Mouse (Mus musculus): Measurements from ENCODE around the gene S1pr4. TPM values are rescaled to one million over a fixed set of nuclear protein-coding genes. Genes with fewer than 3 reads are reported as not detected.

The S1pr4 gene
- polyA plus RNA-seq, 1 experiment from 2014 or later: 2.1 TPM

- H3K27me3 ChIP-seq (ENCODE audit: control insufficient read depth, insufficient read depth, low read length): peaks cover 81% of the 10 kb centered on the region
- WGBS: 80% methylated on average over 8 of the region's 8 CpGs
- no peak overlapping the region for H3K4me3 ChIP-seq (ENCODE audit: low read length)
- H3K36me3 ChIP-seq (ENCODE audit: control insufficient read depth, insufficient read depth): no peaks in the 10 kb centered on the region
- ATAC-seq (replicated peaks; ENCODE audit: extremely low read depth, insufficient read depth, low FRiP score): no peak
- no peak overlapping the region for H3K27ac ChIP-seq (ENCODE audit: low read length)
- peaks cover 1% of the 10 kb centered on the region; the same call in 1 of the 2 replicates for H3K4me1 ChIP-seq (ENCODE audit: control insufficient read depth, insufficient read depth, low read length)
- H3K4me2 ChIP-seq (ENCODE audit: low read depth, low read length): no peak overlapping the region
- H3K9ac ChIP-seq (ENCODE audit: low read length): no peak overlapping the region
- no peaks in the 10 kb centered on the region for H3K9me3 ChIP-seq (replicated peaks; ENCODE audit: control insufficient read depth, low read length)
Measured at GRCm38 (mm10) chr10:81457624-81458023, 42.3 kb downstream of the S1pr4 start.

DNA sequence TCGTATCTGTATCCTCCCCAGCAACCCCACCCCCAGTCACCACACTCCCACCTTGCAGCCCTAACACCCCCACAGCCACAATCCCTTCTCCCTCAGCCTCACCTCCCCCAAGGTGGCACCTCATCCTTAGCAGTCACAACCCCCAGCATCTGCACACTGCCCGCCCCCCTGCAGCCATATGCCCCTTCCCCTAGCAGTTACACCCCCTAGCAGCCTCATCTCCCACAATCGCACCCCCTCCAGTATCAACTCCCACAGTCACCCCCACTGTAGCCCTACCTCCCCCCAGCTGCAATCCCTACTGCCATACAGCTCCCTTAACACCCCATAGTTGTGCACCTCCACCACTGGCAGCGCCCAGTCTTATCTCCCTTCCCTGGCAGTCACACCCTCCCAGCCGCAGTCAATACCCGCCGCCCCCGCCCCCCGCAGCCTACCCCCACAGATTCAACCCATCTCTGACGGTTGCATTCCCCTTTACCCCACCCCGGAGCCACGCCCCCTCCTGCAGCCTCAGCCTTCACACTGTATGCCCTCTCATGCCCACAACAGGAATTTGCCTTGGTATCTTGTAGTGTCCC is 42.9 kb downstream of the S1pr4 start:
- Histone ChIP-seq H3K4me2 (ENCODE audit: low read depth, low read length) (no peak overlapping the region), H3K4me1 (ENCODE audit: control insufficient read depth, insufficient read depth, low read length) (peaks cover 3% of the 10 kb centered on the region; the same call in 1 of the 2 replicates), H3K9ac (ENCODE audit: low read length) (no peak overlapping the region), H3K27me3 (ENCODE audit: control insufficient read depth, insufficient read depth, low read length) (peaks cover 81% of the 10 kb centered on the region), H3K9me3 (replicated peaks; ENCODE audit: control insufficient read depth, low read length) (no peaks in the 10 kb centered on the region), H3K4me3 (ENCODE audit: low read length) (no peak overlapping the region), H3K36me3 (ENCODE audit: control insufficient read depth, insufficient read depth) (no peaks in the 10 kb centered on the region), H3K27ac (ENCODE audit: low read length) (no peak overlapping the region)
- whole genome bisulfite sequencing: 41% methylated on average over 12 of the region's 12 CpGs
- ATAC-seq (replicated peaks; ENCODE audit: extremely low read depth, insufficient read depth, low FRiP score): no peak

GRCm38 (mm10) chr10:81455181-81455895 is 44.6 kb downstream of the S1pr4 start, which contains the start of gene Nfic:
Gene Nfic (minus strand): TSS chr10:81455635.
- Histone ChIP-seq H3K4me3 (ENCODE audit: low read length) (no peak within 1 kb of the TSS), H3K36me3 (ENCODE audit: control insufficient read depth, insufficient read depth) (no peaks in the 10 kb centered on the region), H3K4me2 (ENCODE audit: low read depth, low read length) (no peak within 1 kb of the TSS), H3K9ac (ENCODE audit: low read length) (no peak within 1 kb of the TSS), H3K27ac (ENCODE audit: low read length) (no peak within 1 kb of the TSS), H3K9me3 (replicated peaks; ENCODE audit: control insufficient read depth, low read length) (no peaks in the 10 kb centered on the region), H3K4me1 (ENCODE audit: control insufficient read depth, insufficient read depth, low read length) (peaks cover 3% of the 10 kb centered on the region; the same call in 1 of the 2 replicates), H3K27me3 (ENCODE audit: control insufficient read depth, insufficient read depth, low read length) (peaks cover 80% of the 10 kb centered on the region)
- no peak for ATAC-seq (replicated peaks; ENCODE audit: extremely low read depth, insufficient read depth, low FRiP score)
- WGBS: 57% methylated on average over 28 of the region's 28 CpGs

DNA sequence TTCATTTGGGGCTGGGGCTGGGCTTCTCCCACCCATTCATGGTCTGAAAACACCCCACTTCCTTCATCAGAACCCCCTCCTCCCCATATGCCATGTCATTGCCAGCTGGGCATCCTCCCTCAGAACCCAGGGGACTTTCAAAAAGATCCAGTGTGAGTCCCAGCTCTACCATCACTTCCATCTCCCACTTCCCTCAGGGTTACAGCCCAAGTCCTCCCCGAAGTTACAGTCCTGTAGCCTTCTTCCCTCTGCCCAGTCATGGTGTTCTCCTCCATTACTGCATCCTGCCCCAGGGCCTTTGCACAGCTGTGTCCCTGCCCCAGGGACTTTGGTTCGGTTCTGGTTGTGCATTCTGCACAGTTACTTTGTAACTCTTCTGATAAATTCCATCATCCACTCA is 45.8 kb downstream of the S1pr4 start:
- Histone ChIP-seq H3K9me3 (replicated peaks; ENCODE audit: control insufficient read depth, low read length) (no peaks in the 10 kb centered on the region), H3K9ac (ENCODE audit: low read length) (no peak overlapping the region), H3K36me3 (ENCODE audit: control insufficient read depth, insufficient read depth) (no peaks in the 10 kb centered on the region), H3K27ac (ENCODE audit: low read length) (no peak overlapping the region), H3K4me3 (ENCODE audit: low read length) (no peak overlapping the region), H3K4me1 (ENCODE audit: control insufficient read depth, insufficient read depth, low read length) (peaks cover 3% of the 10 kb centered on the region; the same call in 1 of the 2 replicates), H3K27me3 (ENCODE audit: control insufficient read depth, insufficient read depth, low read length) (peaks cover 69% of the 10 kb centered on the region), H3K4me2 (ENCODE audit: low read depth, low read length) (no peak overlapping the region)
- WGBS: 69% methylated on average over 2 of the region's 2 CpGs
- no peak for ATAC-seq (replicated peaks; ENCODE audit: extremely low read depth, insufficient read depth, low FRiP score)

DNA sequence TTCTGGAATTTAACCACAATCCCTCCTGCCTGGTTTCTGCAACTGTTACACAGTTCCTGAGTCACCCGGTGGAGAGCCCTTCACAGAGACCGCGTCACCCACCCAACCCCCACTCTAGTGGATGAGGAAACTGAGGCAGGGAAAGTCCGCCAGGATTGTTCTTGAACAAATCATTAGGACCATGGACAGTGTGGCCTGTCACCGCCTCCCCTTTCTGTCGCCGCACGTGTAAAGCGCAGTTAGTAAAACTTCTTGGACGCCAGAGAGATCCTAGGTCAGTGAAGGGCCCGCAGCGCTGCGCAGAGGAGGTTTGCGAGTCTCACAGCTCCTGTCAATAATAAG is 47.0 kb downstream of the S1pr4 start:
- no peak overlapping the region for H3K4me3 ChIP-seq (ENCODE audit: low read length)
- WGBS: 4% methylated on average over 13 of the region's 14 CpGs

DNA sequence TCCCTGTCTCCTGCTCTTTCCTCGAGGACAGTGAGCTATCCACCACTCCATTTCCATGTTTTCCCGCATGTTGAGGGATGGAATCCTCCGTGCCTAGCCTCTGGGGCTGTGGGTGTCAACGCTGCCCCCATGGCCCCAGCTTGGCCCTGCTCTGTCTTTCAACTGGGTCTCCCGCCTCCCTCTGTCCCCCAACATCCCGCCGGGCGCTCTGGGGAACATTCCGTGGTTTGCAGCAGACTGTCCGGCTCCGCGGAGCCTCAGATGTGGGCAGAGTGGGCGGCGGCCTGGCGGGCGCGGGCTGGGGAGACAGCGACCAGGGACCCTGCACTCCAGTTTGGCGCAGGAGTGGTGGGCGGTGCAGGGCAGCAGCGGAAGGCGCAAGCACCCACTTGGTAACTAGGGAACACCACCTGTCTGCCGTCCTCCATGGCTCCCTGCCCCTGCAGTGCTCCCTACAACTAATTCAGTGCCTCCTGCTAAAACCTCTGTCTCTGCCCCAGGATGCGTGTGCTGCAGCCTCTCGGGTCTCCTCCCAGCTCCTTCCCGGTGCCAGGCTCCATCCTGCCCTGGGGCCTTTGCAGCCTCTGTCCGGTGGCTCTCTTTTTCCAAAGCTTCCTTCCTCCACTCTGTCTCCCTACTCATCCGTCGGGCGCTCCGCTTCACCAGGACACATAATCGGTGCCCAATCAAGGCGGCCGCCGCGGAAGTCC is 47.5 kb downstream of the S1pr4 start:
- Histone ChIP-seq H3K9me3 (replicated peaks; ENCODE audit: control insufficient read depth, low read length) (no peaks in the 10 kb centered on the region), H3K4me1 (ENCODE audit: control insufficient read depth, insufficient read depth, low read length) (peaks cover 3% of the 10 kb centered on the region; the same call in 1 of the 2 replicates), H3K36me3 (ENCODE audit: control insufficient read depth, insufficient read depth) (no peaks in the 10 kb centered on the region), H3K4me3 (ENCODE audit: low read length) (no peak overlapping the region), H3K4me2 (ENCODE audit: low read depth, low read length) (no peak overlapping the region), H3K9ac (ENCODE audit: low read length) (no peak overlapping the region), H3K27me3 (ENCODE audit: control insufficient read depth, insufficient read depth, low read length) (peaks cover 61% of the 10 kb centered on the region), H3K27ac (ENCODE audit: low read length) (no peak overlapping the region)
- ATAC-seq (replicated peaks; ENCODE audit: extremely low read depth, insufficient read depth, low FRiP score): no peak
- WGBS: 7% methylated on average over 36 of the region's 36 CpGs

More for the DNA sequence above, 47.0 kb downstream of the S1pr4 start:
- H3K27me3 ChIP-seq (ENCODE audit: control insufficient read depth, insufficient read depth, low read length): peaks cover 65% of the 10 kb centered on the region
- no peak overlapping the region for H3K9ac ChIP-seq (ENCODE audit: low read length)
- no peaks in the 10 kb centered on the region for H3K36me3 ChIP-seq (ENCODE audit: control insufficient read depth, insufficient read depth)
- H3K9me3 ChIP-seq (replicated peaks; ENCODE audit: control insufficient read depth, low read length): no peaks in the 10 kb centered on the region
- H3K4me1 ChIP-seq (ENCODE audit: control insufficient read depth, insufficient read depth, low read length): peaks cover 3% of the 10 kb centered on the region; the same call in 1 of the 2 replicates
- no peak overlapping the region for H3K27ac ChIP-seq (ENCODE audit: low read length)
- no peak for ATAC-seq (replicated peaks; ENCODE audit: extremely low read depth, insufficient read depth, low FRiP score)
- no peak overlapping the region for H3K4me2 ChIP-seq (ENCODE audit: low read depth, low read length)

GRCm38 (mm10) chr10:81451365-81451745 is 48.6 kb downstream of the S1pr4 start:
- Histone ChIP-seq H3K4me1 (ENCODE audit: control insufficient read depth, insufficient read depth, low read length) (peaks cover 3% of the 10 kb centered on the region; the same call in 1 of the 2 replicates), H3K4me2 (ENCODE audit: low read depth, low read length) (no peak overlapping the region), H3K9ac (ENCODE audit: low read length) (no peak overlapping the region), H3K27ac (ENCODE audit: low read length) (no peak overlapping the region), H3K9me3 (replicated peaks; ENCODE audit: control insufficient read depth, low read length) (no peaks in the 10 kb centered on the region), H3K27me3 (ENCODE audit: control insufficient read depth, insufficient read depth, low read length) (peaks cover 55% of the 10 kb centered on the region), H3K4me3 (ENCODE audit: low read length) (no peak overlapping the region), H3K36me3 (ENCODE audit: control insufficient read depth, insufficient read depth) (no peaks in the 10 kb centered on the region)
- WGBS: 37% methylated on average over 6 of the region's 6 CpGs
- no peak for ATAC-seq (replicated peaks; ENCODE audit: extremely low read depth, insufficient read depth, low FRiP score)

DNA sequence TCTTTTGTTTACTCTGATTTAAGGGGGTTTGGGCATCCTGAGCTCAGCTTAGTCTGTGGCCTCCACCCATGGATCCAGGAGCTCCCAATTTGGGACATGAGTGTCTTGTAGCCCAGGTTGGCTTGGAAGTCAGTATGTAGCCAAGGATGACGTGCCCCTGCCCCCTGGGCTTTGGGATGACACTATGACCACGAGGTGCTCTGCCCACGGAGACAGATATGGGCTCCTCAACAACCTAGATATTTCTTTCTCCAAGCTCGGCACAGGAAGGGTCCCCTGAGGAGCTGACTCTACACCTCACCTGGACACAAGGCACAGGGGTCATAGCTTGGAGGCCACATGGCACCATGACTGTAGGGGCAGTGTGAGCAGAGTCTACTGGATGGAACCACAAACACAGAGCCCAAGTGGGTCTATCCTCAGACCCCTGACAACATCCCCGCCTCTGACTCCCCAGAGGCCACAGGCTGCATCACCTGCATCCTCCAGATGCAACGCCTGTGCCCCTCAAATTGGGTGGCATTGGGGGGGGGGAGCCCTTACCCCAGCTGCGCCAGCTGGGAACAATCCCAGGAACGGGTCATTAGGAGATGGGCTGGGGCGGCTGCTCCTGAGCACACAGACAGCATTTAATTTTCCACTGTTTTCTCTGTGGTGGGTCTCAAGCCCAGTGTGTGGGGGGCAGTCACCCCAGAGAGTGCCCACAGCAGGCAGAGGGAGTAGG is 49.1 kb downstream of the S1pr4 start:
- H3K4me1 ChIP-seq (ENCODE audit: control insufficient read depth, insufficient read depth, low read length): peaks cover 3% of the 10 kb centered on the region; the same call in 1 of the 2 replicates
- peaks cover 50% of the 10 kb centered on the region for H3K27me3 ChIP-seq (ENCODE audit: control insufficient read depth, insufficient read depth, low read length)
- no peak for ATAC-seq (replicated peaks; ENCODE audit: extremely low read depth, insufficient read depth, low FRiP score)
- no peak overlapping the region for H3K4me3 ChIP-seq (ENCODE audit: low read length)
- H3K36me3 ChIP-seq (ENCODE audit: control insufficient read depth, insufficient read depth): no peaks in the 10 kb centered on the region
- WGBS: 59% methylated on average over 9 of the region's 9 CpGs
- H3K9ac ChIP-seq (ENCODE audit: low read length): no peak overlapping the region
- no peaks in the 10 kb centered on the region for H3K9me3 ChIP-seq (replicated peaks; ENCODE audit: control insufficient read depth, low read length)
- H3K27ac ChIP-seq (ENCODE audit: low read length): no peak overlapping the region
- H3K4me2 ChIP-seq (ENCODE audit: low read depth, low read length): no peak overlapping the region

All from heart, embryonic 16.5 days (tissue).